Mouse (Mus musculus) T-cell, adult 66 days (primary cell): ENCODE data around the gene Efhc1. TPM values are rescaled to one million over a fixed set of nuclear protein-coding genes. Genes with fewer than 3 reads are reported as not detected.

Experiments used
- total RNA-seq, 2 experiments: library from RNA; stranded (reverse); gene quantifications; 3 replicates in 1 of 2; 4 replicates in 1 of 2; pipeline ENCODE4 v1.2.4; 2023

Efhc1 gene
- 1 to 10 TPM in 1 of 2 experiments, under 1 TPM in 1; 0.74 to 2.1 TPM for total RNA-seq

GRCm38 (mm10) chr1:20951300-20951763 lies at the start of gene Efhc1:
Gene Efhc1, plus strand, starts transcription at chr1:20951626.

Other genes starting within 250 kb of the Efhc1 start
- not detected for gene Il17a, start 220.7 kb upstream of the Efhc1 start, total RNA-seq
- 1 to 10 TPM; 1.5 to 1.6 TPM for gene Il17f, start 161.0 kb upstream of the Efhc1 start, total RNA-seq
- gene Mcm3, start 131.3 kb upstream of the Efhc1 start, total RNA-seq, result 10 to 100 TPM; 59.4 to 66.8 TPM
- gene Paqr8, start 61.0 kb upstream of the Efhc1 start, total RNA-seq, result 1 to 10 TPM; 6.8 TPM
- gene Tram2, start 127.6 kb downstream of the Efhc1 start, total RNA-seq, result 10 to 100 TPM in 1 of 2 experiments, 1 to 10 TPM in 1; 9.6 to 12.6 TPM